Mouse (Mus musculus): ENCODE results near the gene Gcc2.
"Not testable (repeated sequence)": the region's sequence is repeated elsewhere in the genome, so short reads cannot be mapped to it uniquely, and the experiment has no call there.

Gcc2 gene

DNA sequence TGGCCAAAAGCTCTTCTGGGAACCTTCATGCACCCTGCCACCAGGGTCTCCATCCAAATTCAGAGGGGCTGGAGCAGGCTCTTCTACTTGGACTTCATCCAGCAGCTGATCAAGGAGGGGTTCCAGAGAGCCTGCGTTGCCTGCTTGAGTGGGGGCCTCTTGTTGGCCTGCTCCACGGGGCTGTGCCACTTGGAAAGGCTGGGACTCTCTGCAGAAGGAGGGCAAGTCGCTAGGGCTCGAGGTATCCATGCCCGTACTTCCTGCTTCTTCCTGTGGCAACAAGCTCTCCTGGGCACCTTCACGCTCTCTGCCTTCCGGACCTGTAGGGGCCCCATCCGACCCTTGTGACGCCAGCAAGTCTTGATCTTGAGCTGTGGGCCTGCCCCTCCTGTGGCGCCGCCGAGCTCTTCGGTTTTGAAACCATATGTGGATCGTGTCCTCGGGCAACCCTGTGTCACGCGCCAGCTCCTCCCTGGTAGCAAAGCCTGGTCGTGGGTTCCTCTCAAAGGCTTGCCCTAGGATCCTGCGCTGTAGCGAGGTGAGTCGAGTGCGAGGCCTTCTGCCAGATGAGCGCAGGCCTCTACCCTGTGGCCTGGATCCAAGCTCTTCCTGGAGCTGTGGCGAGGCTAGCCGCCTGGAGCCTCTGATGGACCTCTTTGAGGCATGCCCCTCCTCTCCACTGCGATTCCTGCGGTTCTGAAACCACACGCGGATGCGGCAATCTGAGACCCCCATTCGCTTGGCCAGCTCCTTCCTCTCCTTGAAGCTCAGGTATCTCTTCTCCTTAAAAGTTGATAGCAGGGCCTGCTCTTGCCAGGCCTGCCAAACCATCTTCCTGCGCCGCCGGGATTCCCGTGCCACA lies 23.3 kb upstream of the Gcc2 start:
- peak; percentile 51 to 85 for DNase-seq (ENCODE audit: low spot score in 2 of 2)

DNA sequence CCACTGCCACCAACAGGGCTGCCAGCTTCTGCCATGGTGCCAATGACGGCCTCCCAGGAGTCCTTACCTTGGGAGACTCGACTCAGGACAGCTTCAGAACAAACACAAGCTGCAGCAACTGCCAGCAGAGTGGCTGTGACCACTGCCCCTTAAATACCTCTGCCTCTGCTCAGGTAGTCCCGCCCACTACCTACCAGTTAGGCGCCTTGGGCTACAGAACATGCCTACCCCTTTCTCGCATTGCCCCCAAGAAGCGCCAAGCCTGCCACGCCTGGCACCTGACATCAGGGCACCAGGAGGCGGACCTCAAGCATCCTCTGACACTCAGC lies 22.7 kb upstream of the Gcc2 start, which contains the start of gene Duxf3:
TSS of gene Duxf3 (minus strand) at position 35 of the 329 bp plus-strand sequence.
- DNase-seq (ENCODE audit: low spot score in 2 of 2) = not testable (repeated sequence)

DNA sequence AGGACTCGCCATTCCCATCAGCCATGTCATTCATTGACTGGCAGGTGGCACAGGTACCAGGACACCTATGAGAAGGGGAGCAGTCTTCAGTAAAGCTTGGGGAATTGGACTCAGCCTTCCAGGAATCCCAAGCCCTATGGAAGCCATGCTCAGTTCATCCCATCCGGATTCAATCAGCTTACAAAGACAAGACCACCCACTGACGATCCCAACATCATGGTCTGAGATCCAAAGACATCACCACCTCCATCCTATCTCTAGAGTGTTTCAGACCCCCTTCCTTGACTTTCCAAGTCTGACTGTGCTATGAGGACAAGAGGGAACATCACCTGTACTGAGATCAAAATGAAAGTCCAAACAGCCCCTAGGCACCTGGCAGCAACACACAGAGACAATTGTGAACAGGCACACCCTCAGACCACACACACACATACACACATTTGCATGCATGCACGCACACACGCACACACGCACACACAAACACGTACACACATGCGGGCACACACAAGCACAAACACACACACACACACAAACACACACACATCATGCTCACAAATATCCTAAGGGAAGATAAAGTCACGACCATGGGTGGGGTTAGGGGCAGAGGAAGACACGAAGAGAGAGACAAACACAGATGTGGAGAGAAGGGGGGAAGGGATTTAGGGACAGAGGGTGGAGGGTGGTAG lies 22.1 kb upstream of the Gcc2 start:
- not testable (repeated sequence) for DNase-seq (ENCODE audit: low spot score in 2 of 2)

DNA sequence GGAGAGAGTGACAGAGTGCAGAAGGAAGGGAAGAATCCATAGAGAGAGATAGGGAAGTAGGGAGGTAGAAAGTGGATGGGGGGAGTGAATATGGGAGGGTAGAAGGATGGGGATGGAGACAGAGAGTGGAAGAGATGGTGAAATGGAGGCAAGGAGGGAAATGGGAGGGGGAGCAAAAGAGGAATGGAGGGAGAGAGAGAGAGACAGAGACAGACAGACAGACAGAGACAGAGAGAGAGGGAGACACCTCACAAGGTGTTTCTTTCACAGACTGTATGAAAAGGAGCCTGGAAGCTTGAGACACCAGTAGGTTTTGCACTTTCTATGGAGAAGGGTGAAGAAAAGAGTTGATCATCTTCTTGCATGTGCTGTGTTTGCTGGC lies 21.6 kb upstream of the Gcc2 start:
- DNase-seq (ENCODE audit: low spot score in 2 of 2) = not testable (repeated sequence)

DNA sequence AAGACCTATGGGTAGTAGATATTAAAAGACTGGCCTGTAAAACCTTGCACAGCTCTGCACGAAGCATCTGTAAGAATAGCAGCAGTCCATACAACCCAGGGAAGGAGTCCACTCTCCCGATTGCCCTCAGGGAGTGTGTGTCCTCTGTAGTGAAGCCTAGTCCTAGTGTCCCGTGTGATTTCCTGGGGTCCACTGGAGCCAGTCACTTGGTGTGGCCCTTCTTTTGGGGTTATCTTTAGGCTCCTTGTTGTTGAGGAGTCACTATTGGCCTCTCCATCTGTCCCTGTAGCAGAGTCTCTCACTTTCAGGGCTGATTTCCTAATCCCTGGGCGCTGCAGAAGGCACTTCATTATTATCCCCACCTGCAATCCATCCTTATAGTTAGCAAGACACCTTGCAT lies 20.3 kb upstream of the Gcc2 start:
- DNase-seq (ENCODE audit: low spot score in 2 of 2) = not testable (repeated sequence)

DNA sequence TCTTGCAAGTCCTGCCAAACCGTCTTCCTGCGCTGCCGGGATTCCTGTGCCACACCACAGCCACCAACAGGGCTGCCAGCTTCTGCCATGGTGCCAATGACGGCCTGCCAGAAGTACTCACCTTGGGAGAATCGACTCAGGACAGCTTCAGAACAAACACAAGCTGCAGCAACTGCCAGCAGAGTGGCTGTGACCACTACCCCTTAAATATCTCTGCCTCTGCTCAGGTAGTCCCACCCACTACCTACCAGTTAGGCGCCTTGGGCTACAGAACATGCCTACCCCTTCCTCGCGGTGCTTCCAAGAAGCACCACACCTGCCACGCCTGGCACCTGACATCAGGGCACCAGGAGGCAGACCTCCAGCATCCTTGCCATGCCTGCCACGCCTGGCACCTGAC lies 18.7 kb upstream of the Gcc2 start, which contains the start of gene Gm4981:
TSS of gene Gm4981 (minus strand) at position 89 of the 400 bp plus-strand sequence.
- no peak for DNase-seq (ENCODE audit: low spot score in 2 of 2)

DNA sequence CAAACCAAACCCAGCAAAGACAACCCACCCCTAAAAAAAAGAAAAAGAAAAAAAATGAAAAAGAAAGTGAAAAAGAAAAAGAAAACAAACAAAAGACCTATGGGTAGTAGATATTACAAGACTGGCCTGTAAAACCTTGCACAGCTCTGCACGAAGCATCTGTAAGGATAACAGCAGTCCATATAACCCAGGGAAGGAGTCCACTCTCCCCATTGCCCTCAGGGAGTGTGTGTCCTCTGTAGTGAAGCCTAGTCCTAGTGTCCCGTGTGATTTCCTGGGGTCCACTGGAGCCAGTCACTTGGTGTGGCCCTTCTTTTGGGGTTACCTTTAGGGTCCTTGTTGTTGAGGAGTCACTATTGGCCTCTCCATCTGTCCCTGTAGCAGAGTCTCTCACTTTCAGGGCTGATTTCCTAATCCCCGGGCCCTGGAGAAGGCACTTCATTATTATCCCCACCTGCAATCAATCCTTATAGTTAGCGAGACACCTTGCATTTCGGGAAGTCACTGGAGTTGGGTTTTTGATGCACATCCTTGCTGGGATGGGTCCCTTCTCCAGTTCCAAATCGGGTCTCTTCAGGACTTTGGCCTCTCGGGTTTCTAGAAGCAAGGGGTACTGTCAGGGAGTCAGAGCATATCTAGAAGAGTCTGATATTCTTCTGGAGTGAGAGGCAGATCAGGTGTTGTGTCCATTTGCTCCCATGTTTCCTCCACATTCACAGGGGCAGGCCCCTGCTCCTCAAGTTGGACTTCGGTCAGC lies 16.1 kb upstream of the Gcc2 start:
- peak; percentile 39 to 71 for DNase-seq (ENCODE audit: low spot score in 2 of 2)

DNA sequence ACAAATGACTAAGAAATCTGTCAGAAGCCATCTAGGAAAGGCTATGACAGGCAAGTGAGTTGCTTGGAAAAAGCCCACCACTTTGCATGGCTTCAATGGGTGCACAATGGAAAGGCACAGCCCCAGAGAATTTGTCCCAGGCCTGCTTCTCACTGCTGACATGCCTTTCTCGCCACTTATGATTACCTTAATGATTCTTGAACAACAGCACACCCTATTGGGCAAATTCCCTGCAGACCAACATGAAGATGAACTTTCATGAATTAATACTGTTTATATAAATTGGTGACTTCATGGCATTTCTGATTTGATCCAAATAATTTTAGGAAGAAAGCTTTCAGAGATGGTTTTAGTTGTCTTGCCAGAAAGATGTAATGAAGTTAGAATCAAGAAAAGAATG lies 5.8 kb upstream of the Gcc2 start:
- no peak for DNase-seq (ENCODE audit: low spot score in 2 of 2)

DNA sequence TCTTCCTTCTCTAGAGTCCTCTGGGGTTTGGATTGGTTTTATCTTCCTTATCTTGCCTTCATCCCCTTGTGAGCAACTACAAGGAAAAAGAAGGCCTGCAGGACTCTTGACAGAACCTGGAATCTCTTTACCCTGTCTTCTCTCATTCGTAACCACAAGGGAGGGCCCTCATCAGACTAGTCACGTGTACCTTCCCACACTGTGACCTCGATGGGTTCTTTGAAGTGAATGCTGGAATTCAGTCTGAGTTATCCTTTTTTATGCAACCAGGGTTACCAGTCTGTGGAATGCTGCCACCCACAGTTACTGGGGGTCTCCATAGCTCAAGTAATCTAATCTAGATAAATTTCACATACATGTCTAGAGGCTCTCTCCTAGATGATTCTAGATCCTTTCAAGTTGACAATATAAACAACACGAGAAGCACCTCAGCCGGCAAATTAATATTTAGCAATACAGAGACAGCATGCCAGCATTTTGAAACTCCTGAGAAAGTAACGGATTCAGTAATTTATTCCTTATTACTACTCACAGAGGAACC lies 592 bp upstream of the Gcc2 start:
- no peak for DNase-seq (ENCODE audit: low spot score in 2 of 2)

DNA sequence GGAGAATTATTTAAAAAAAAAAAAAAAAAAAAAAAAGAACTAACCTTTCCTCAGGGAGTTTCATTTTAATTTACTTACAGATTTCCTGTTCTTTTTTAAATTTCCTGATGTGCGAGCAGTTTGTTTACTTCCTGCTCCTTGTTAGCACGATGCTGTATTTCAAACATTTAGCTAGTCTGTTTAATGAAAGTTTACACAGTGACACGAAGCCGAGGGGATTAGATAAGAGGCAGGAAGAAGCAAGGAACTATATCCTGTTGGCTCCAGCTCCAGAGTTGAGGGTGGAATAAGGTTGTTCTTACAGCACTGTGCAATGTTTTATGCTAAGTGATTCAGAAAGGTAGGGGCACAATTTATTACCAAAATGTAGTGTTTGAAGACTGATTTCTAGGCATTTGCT lies 657 bp downstream of the Gcc2 start:
- DNase-seq (ENCODE audit: low spot score in 2 of 2) = no peak

DNA sequence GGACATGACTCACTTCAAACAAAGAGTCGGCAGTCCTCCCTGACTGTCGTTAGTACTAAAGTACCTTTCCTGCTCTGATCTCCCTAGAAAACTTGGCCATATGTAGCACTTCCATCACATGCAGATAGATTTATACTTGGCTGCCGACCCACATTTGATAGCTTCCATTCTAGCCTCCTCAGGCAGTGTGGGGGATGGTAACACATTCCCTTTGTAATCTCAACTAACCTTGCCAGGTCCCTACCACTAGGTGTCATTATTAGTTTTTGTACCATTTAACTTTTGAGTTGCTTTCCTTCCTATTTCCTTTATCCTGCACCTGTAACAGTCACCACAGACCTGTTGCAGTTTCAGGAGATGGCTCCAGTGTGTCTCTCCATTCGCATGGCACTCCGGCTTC lies 3.2 kb downstream of the Gcc2 start:
- DNase-seq (ENCODE audit: low spot score in 2 of 2) = no peak

DNA sequence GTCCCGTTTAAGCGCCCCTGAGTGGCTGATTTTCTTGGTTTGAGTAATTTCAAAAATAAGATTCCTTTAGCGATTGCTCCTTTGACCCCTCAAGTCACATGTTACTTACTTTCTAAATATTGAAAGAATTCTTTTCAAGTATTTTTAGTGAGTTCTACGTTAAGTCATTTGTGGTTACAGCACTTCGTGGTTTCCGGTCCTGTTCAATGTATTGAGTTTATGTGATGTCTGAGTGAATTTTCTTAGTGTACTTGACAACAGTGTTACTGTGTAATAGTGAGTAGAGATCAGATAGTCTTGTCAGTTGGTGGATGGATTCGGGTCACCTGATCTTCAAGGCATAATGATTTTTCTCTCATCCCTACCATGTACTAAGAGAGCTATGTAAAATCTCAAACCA lies 26.9 kb downstream of the Gcc2 start:
- DNase-seq (ENCODE audit: low spot score in 2 of 2) = no peak

DNA sequence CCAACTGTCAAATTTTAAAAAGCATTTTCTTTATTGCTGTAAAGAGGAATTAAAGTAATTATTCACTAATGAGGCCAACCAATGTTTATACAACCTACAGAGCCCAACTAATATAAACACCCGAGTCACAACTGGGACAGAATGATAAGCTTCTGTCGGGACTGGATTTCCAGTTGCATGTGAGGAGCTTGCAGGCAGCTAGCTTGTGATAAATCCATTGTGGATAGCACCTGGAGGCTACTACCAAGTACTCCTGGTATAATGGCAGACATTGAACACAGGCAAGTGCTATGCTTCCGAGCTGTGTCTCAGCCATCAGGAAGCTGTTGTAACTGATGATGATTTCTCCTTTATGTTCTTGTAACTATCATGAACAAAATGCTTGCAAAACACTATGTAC lies 35.4 kb downstream of the Gcc2 start:
- no peak for DNase-seq (ENCODE audit: low spot score in 2 of 2)

DNA sequence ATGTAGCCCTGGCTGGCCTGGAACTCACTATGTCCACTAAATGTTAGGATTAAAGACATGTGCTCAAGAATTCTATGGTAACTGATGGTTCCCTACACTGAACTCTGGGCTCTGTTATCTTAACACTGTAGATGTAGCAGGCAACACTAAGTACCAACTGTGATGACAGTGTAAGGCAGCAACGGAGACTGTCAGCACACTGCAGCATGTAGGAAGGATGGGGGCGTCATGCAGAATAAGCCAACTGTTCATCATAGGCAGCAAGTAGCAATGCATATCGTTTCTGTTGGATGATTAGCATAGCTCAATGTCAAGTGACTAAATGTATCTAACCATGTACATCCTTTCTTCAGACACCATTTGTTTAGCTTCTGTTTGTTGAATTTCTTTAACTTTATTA lies 38.9 kb downstream of the Gcc2 start:
- no peak for DNase-seq (ENCODE audit: low spot score in 2 of 2)

DNA sequence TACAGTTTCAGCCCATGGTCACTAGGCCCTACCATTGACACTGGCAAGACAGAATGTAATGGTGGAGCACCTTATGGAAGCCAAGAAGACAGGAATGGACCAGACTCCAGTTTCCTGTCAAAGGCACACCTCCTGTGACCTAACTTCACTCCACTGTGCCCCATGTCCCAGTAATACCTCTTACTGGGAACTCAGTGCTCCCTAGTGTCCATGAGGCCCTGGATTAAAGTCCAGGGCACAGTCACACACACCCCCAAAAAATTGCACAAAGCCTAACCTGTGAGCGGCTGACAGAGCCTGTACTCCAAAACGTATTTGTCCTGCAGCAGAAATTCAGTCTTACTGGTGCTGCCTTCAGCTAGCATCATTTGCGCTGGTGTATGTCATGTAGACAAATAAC lies 40.3 kb downstream of the Gcc2 start:
- no peak for DNase-seq (ENCODE audit: low spot score in 2 of 2)

DNA sequence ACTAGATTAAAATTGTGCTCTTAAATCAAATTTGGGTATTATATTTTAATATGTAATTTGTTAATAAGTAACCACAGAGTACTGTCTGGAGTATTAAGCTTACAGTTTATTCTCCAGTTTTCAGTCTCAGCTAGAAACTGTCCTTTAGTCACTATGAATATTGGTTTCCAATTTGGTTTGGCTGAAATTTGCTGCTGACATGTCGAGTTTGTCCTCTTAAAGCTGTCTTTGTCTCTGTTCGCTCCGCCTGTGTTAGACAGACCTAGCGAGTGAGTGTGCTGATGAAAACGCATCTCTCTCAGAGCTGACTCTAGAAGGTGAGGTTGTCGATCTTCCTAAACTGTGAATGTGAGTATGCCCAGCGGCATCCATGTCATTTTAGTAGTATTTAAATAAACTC lies 49.7 kb downstream of the Gcc2 start:
- no peak for DNase-seq (ENCODE audit: low spot score in 2 of 2)

DNA sequence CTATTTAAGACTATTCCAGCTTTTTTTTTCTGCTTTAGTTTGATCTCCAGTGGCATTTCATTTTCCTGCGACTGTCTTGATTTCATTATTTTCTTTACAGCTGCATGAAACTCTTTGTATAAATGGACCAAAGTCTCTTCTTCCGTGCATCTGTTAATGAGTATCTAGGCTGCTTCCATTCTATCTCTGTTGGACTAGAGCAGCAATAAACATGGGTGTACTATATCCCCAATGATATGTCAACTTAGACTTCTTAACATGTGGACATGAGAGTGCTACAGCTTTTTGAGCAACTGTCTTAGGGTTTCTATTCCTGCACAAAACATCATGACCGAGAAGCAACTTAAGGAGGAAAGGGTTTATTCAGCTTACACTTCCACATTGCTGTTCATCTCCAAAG lies 51.6 kb downstream of the Gcc2 start:
- DNase-seq (ENCODE audit: low spot score in 2 of 2) = no peak

DNA sequence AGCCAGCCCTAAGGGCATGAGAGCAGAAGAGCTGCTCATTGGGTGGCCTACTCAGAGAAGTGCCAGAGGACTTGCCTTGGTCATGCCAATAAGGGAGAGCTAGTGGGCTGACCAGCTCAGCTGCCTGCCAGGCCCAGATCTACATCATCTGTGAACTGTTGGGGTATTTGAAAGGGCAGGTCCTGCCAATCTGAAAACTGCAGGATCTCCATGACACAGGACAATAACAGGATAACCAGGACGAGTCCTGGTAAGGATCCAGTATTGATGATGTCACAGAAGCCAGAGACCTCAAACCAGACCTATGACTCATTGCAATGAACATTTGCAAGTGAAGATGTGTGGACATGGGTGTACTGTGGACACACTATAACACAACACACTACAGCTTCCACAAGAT lies 55.5 kb downstream of the Gcc2 start:
- no peak for DNase-seq (ENCODE audit: low spot score in 2 of 2)

DNA sequence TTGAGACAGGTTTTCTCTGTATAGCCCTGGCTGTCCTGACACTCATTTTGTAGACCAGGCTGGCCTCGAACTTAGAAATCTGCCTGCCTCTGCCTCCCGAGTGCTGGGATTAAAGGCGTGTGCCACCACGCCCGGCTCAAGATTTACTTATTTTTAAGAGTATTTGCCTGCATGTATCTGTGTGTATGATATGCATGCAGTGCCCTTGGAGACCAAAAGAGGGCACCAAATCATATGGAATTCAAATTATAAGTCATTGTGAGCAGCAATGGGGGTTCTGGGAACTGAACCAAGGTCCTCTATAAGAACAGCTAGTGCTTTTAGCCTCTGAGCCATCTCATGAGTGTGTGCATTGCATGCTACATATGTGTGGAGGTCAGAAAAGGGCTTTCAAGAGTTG lies 57.6 kb downstream of the Gcc2 start:
- no peak for DNase-seq (ENCODE audit: low spot score in 2 of 2)

DNA sequence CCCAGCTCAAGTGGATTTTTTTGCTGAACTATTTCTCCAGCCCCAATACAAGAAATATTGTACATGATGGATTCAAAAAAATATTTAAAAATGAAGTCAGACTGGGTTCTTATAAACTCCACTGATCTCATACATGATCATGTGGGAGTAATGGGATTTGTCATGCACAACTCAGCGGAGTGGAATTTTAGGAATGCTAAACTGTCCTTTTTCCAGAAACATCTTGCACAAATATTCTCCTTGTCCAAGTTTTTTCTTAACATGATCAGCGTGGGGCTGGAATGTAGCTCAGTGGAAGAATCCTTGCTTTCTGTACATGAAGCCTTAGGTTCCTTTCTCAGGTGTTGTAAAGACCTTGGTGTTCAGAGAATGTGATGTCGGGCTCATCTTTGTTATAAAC lies 65.6 kb downstream of the Gcc2 start:
- DNase-seq (ENCODE audit: low spot score in 2 of 2) = no peak

DNA sequence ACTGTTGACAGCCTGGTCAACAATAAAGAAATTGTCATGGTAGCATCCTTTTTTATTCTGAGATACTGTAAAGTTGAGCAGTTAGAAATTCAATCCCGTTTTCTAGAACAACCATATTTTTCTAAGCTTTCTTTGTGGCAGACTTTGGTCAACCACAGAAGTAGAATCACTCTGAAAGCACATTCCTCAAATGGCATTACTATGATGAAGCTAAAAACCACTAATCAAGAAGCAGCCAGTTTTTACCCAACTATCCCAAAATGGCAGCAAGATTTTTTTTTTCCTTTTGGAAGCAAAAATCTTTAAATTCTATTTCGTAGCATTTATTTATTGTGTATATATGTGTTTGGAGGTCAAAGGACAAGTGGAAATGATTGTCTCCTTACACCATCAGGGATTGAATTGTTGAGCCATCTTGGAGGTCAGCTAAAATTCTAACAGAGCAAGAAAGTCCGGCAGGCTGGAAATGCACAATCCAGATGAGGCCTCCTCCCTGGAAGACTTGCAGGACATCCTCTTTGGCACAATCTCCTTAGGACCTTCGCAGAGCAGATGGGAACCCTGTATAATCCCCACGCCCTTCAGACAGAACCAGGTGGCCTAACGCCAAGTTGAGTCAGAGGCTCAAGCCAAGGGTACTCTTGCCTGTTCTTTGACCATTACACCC lies 67.2 kb downstream of the Gcc2 start:
- DNase-seq (ENCODE audit: low spot score in 2 of 2) = no peak
